Mouse (Mus musculus): ENCODE measurements at regions not wholly inside any gene's neighbourhood (a gene's known extent, or its start where the extent isn't known, plus 50 kb on each side); places are given as distances from the start of the nearest gene placed in this dataset.

DNA sequence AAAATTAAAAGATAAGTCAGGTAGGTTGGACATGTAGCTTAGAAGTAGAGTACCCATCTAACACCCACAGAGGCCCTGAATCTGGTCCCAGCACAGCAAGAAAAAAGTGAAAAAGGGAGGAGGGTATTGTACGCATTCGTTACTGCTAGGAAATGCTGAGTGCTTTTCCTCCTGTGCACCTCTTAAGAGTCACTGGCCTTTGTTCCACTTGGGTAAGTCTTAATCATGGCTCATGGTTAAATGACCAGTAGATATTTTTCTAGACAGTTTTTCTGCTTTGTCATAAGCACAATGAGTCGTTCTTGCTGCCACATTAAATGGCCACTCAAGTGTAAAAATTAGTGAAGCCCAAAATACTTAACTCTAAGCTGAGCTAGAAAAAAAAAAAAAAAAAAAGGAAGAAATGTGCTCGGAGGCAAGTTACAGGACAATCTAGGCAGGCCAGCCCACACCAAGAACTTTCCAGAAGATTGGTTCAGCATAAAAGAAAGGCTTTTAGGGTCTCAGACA is 86.0 kb upstream of the Ank start:
- no peak overlapping the region for H3K9ac ChIP-seq (ENCODE audit: low read depth, low read length)
- H3K4me3 ChIP-seq (ENCODE audit: low read depth, low read length), result no peak overlapping the region
- no peaks in the 10 kb centered on the region for H3K9me3 ChIP-seq (ENCODE audit: control insufficient read depth)
- no peaks in the 10 kb centered on the region for H3K4me1 ChIP-seq (replicated peaks; ENCODE audit: control insufficient read depth, insufficient read depth, low read length)
- no peak for TF ChIP-seq CTCF (IDR thresholded peaks at IDR 0.05; ENCODE audit: low read depth)
- no peaks in the 10 kb centered on the region for H3K27me3 ChIP-seq (replicated peaks; ENCODE audit: control insufficient read depth, insufficient read depth, low read length)
- no peak overlapping the region for H3K27ac ChIP-seq (ENCODE audit: low read depth, low read length)
- H3K36me3 ChIP-seq (ENCODE audit: control insufficient read depth, insufficient read depth), result no peaks in the 10 kb centered on the region
- ATAC-seq, result no peak
- H3K4me2 ChIP-seq (replicated peaks; ENCODE audit: low read depth), result no peak overlapping the region
- 87% methylated on average over 4 of the region's 4 CpGs for WGBS

DNA sequence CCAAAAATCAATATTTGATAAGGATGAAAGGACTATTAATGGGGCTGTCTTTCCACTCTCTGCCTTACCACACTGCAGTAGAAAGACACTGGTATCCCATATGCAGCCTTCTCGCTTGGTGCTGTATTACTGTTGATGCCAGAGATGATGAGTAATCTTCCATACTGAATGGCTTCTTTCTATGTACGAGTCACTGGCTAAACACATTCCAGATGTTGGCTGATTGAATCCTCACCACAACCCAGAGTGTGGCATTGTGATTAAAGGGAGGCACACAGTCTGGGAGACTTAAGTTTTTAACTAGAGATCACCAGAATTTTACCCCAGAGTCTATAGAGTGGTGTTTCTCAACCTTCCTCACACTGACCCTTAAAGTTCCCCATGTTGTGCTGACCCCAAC is 84.9 kb upstream of the Ank start:
- Histone ChIP-seq H3K9me3 (ENCODE audit: control insufficient read depth) (no peaks in the 10 kb centered on the region), H3K9ac (ENCODE audit: low read depth, low read length) (no peak overlapping the region), H3K36me3 (ENCODE audit: control insufficient read depth, insufficient read depth) (no peaks in the 10 kb centered on the region), H3K4me3 (ENCODE audit: low read depth, low read length) (no peak overlapping the region), H3K4me2 (replicated peaks; ENCODE audit: low read depth) (no peak overlapping the region), H3K4me1 (replicated peaks; ENCODE audit: control insufficient read depth, insufficient read depth, low read length) (no peaks in the 10 kb centered on the region), H3K27ac (ENCODE audit: low read depth, low read length) (no peak overlapping the region), H3K27me3 (replicated peaks; ENCODE audit: control insufficient read depth, insufficient read depth, low read length) (no peaks in the 10 kb centered on the region)
- TF ChIP-seq CTCF (IDR thresholded peaks at IDR 0.05; ENCODE audit: low read depth), result no peak
- no peak for ATAC-seq
- 61% methylated on average over 2 of the region's 2 CpGs for WGBS

DNA sequence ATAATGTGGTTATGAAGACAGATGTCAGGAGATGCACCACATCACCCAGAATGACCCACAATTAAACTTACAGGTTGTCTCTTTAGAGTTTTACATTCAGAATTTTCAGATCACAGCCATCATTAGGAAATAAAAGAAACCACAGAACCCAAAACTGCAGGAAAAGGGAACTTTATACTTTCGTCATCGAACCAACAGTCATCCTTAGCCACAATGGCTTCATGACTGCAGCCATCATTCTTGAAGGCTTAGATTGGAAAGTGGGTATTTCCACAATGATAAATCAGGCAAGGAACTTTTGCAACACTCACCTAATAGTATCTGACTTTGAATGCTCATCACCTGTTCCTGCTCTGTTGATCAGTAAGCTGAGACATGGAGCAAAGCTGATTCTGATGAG is 75.9 kb upstream of the Ank start:
- WGBS, result 91% methylated on average over 2 of the region's 2 CpGs
- ATAC-seq, result no peak
- no peaks in the 10 kb centered on the region for H3K27me3 ChIP-seq (replicated peaks; ENCODE audit: control insufficient read depth, insufficient read depth, low read length)

DNA sequence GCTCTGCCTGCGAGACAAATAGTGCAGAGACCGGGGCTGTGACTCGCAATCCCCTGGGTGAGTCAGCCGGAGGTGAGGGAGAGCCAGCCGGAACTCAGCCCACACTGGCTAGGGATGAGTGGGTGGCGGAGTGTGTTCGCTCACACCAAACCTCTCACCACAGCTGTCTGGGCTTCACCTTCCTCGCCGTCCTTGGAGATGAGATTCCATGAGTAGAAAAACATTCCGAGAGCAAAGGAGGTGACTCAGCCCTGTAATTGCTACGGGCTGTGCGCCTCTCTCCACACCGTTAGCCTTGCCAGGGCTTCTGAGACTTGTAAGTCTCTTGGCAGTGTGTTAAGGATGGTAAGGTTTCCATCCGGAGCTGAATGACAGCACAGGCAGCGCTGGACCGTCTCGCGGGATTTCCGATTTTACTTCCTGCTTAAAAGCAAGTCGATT is 60.7 kb upstream of the Ank start:
- no peak overlapping the region for H3K9ac ChIP-seq (ENCODE audit: low read depth, low read length)
- no peaks in the 10 kb centered on the region for H3K36me3 ChIP-seq (ENCODE audit: control insufficient read depth, insufficient read depth)
- WGBS, result 81% methylated on average over 20 of the region's 20 CpGs
- H3K27me3 ChIP-seq (replicated peaks; ENCODE audit: control insufficient read depth, insufficient read depth, low read length), result no peaks in the 10 kb centered on the region
- no peak overlapping the region for H3K4me3 ChIP-seq (ENCODE audit: low read depth, low read length)
- ATAC-seq, result no peak
- no peak for TF ChIP-seq CTCF (IDR thresholded peaks at IDR 0.05; ENCODE audit: low read depth)
- H3K4me2 ChIP-seq (replicated peaks; ENCODE audit: low read depth), result no peak overlapping the region
- H3K9me3 ChIP-seq (ENCODE audit: control insufficient read depth), result no peaks in the 10 kb centered on the region
- H3K4me1 ChIP-seq (replicated peaks; ENCODE audit: control insufficient read depth, insufficient read depth, low read length), result no peaks in the 10 kb centered on the region
- no peak overlapping the region for H3K27ac ChIP-seq (ENCODE audit: low read depth, low read length)

More for the DNA sequence above, 75.9 kb upstream of the Ank start:
- TF ChIP-seq CTCF (IDR thresholded peaks at IDR 0.05; ENCODE audit: low read depth), result no peak
- no peak overlapping the region for H3K27ac ChIP-seq (ENCODE audit: low read depth, low read length)
- H3K9me3 ChIP-seq (ENCODE audit: control insufficient read depth), result no peaks in the 10 kb centered on the region
- H3K36me3 ChIP-seq (ENCODE audit: control insufficient read depth, insufficient read depth), result no peaks in the 10 kb centered on the region
- H3K4me2 ChIP-seq (replicated peaks; ENCODE audit: low read depth), result no peak overlapping the region
- H3K4me1 ChIP-seq (replicated peaks; ENCODE audit: control insufficient read depth, insufficient read depth, low read length), result no peaks in the 10 kb centered on the region
- no peak overlapping the region for H3K9ac ChIP-seq (ENCODE audit: low read depth, low read length)
- no peak overlapping the region for H3K4me3 ChIP-seq (ENCODE audit: low read depth, low read length)

DNA sequence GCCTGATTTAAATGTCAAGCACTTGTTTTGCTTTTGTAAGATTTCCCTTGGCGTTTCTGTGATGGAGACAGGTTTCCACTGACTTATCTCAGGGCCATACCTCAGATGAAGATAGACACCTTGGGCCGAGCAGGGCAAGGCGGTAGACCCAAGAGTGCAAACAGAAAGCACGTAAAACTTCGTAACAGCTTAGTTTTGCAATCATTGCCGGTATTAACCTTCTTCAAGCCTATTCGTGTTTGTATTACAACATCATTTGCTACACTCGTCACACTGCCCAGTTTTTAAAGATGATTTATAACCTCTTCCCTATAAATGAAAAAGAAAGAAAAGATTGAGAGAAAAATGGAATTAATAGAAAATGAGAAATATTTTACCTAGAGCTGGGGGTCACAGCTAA is 56.6 kb upstream of the Ank start:
- H3K9ac ChIP-seq (ENCODE audit: low read depth, low read length), result no peak overlapping the region
- H3K4me2 ChIP-seq (replicated peaks; ENCODE audit: low read depth), result no peak overlapping the region
- no peak for TF ChIP-seq CTCF (IDR thresholded peaks at IDR 0.05; ENCODE audit: low read depth)
- H3K36me3 ChIP-seq (ENCODE audit: control insufficient read depth, insufficient read depth), result no peaks in the 10 kb centered on the region
- H3K4me3 ChIP-seq (ENCODE audit: low read depth, low read length), result no peak overlapping the region
- H3K4me1 ChIP-seq (replicated peaks; ENCODE audit: control insufficient read depth, insufficient read depth, low read length), result no peaks in the 10 kb centered on the region
- H3K27me3 ChIP-seq (replicated peaks; ENCODE audit: control insufficient read depth, insufficient read depth, low read length), result no peaks in the 10 kb centered on the region
- 61% methylated on average over 8 of the region's 8 CpGs for WGBS
- ATAC-seq, result no peak
- H3K9me3 ChIP-seq (ENCODE audit: control insufficient read depth), result no peaks in the 10 kb centered on the region
- H3K27ac ChIP-seq (ENCODE audit: low read depth, low read length), result no peak overlapping the region

DNA sequence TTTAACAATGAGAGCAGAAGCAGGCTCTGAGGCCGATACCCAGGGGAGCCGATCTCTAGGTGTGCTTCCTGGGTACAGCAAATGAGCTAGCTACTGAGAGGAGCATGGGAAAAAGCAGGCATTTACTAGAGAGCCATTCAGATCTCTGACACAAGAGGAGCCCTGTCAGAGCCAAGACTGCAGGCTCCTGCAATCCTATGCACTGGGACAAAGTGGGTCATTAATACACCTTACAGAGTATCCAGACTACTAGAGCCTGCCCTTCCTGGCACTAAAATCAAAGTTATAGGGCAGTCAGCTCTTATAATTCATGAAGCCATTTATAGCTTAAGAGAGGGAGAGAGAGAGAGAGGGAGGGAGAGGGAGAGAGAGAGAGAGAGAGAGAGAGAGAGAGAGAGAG is 54.2 kb upstream of the Ank start:
- no peak overlapping the region for H3K27ac ChIP-seq (ENCODE audit: low read depth, low read length)
- TF ChIP-seq CTCF (IDR thresholded peaks at IDR 0.05; ENCODE audit: low read depth), result no peak
- H3K4me3 ChIP-seq (ENCODE audit: low read depth, low read length), result no peak overlapping the region
- no peak overlapping the region for H3K9ac ChIP-seq (ENCODE audit: low read depth, low read length)
- no peak overlapping the region for H3K4me2 ChIP-seq (replicated peaks; ENCODE audit: low read depth)
- no peaks in the 10 kb centered on the region for H3K9me3 ChIP-seq (ENCODE audit: control insufficient read depth)
- H3K36me3 ChIP-seq (ENCODE audit: control insufficient read depth, insufficient read depth), result no peaks in the 10 kb centered on the region
- no peak for ATAC-seq
- no peaks in the 10 kb centered on the region for H3K27me3 ChIP-seq (replicated peaks; ENCODE audit: control insufficient read depth, insufficient read depth, low read length)
- H3K4me1 ChIP-seq (replicated peaks; ENCODE audit: control insufficient read depth, insufficient read depth, low read length), result no peaks in the 10 kb centered on the region
- WGBS, result 91% methylated on average over 2 of the region's 2 CpGs

DNA sequence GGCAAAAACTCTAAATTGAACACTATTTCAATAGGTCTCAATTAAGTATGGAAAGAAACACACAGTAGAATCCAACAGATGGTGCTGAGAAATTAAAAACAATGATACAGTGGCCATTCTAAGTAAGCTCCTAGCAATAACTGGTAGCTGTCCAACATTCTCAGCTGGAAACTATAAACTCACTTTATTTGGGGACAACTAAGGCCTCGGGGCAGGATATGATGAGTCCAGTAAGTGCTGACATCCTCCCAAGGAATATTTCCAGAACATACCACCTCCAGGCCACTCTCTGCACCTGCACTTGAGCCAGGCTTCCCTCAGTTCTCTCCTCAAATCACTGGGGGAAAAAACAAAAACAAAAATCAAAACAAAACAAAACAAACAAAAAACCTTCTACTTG is 53.7 kb upstream of the Ank start:
- Histone ChIP-seq H3K4me2 (replicated peaks; ENCODE audit: low read depth) (no peak overlapping the region), H3K36me3 (ENCODE audit: control insufficient read depth, insufficient read depth) (no peaks in the 10 kb centered on the region), H3K4me3 (ENCODE audit: low read depth, low read length) (no peak overlapping the region), H3K9me3 (ENCODE audit: control insufficient read depth) (no peaks in the 10 kb centered on the region), H3K27me3 (replicated peaks; ENCODE audit: control insufficient read depth, insufficient read depth, low read length) (no peaks in the 10 kb centered on the region), H3K4me1 (replicated peaks; ENCODE audit: control insufficient read depth, insufficient read depth, low read length) (no peaks in the 10 kb centered on the region), H3K27ac (ENCODE audit: low read depth, low read length) (no peak overlapping the region), H3K9ac (ENCODE audit: low read depth, low read length) (no peak overlapping the region)
- TF ChIP-seq CTCF (IDR thresholded peaks at IDR 0.05; ENCODE audit: low read depth), result no peak
- no peak for ATAC-seq
- 52% methylated on average over 1 of the region's 1 CpGs for whole genome bisulfite sequencing
